Mouse (Mus musculus): ENCODE data around the gene Olfr586. TPM values are rescaled to one million over a fixed set of nuclear protein-coding genes. Genes with fewer than 3 reads are reported as not detected.

Olfr586 gene
- not detected for polyA plus RNA-seq (2014; fragmentation: Illumina TruSeq; extraction: RNeasy Lipid Tissue Mini Kit (QIAGEN cat#74804); ENCODE audit: low read depth, low replicate concordance)

DNA sequence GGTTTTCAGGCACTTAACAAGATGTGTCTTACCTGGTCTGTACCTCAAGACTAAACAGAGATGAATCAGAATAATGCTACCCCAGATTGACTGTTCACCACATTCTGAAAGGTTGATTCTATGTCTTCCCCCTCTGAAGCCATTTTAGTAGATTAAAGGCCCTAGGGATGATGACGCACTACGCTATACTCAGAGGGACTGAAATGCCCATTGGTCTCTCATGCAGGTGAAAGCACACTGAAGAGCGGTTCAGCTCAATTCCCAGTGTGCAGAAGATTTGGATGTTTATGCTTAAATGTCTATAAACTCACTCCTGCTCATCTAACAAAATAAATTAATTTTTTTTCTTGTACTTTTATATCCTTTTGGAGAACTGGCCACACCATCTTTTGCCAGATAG lies at the start of gene Olfr586:
Gene Olfr586 (minus strand): TSS at position 101 of the 400 bp plus-strand sequence.

DNA sequence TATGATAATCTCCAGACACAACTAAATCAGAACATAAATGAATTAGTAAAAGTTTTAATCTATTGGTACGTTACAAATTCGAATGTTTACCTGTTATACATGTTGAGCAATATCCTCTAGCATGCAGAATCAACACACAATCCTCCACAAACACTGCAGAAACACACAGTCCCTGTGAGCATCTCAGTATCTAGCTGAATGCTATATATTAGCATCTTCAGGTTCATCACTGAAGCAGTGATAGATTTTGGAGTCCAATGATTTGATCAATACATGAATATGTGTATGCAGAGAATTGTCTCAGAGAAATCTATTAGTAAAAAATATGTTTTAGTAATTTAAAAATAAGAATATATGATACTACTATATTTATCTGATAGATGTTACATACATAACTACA lies 30.8 kb upstream of the Olfr586 start, which contains the start of gene Olfr589:
Gene Olfr589 (minus strand): TSS at position 101 of the 400 bp plus-strand sequence.

DNA sequence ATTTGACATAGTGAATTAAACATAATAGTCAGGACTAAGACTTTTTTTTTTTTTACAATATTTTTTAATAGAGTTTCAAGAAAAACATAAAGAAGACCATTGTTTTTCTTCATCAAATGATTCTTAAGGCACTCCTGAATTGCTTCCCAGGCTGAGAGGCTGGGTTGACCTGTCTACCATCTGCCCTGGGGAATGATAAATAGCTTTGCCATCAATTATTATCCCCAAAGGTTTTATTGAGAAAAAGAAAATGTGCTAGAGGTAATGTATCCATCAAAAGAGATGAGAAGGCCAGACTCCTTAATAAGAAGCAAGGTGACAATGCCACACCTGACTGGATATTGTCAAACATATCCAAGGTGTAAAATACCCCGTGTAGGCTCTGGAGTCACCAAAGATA lies 15.1 kb upstream of the Olfr586 start, which contains the start of gene Olfr588-ps1:
Gene Olfr588-ps1 (plus strand): TSS at position 301 of the 400 bp plus-strand sequence.

DNA sequence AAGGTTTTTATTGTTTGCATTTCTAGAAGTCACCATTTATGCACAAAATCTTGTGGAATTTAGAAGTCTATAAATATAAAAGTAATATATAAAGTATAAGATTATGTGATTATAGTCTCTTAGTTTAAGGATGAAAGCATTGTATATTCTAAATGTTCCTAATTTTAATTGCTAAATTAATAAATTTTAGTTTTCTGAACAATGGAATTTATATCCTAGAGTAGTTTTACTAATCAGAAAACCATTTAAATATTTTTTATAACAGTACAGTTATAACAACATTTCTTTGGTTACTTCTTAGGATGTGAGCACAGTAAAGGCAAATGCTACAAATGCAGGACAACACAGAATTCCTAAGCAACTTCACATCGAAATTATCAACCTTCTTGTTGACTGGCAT lies 28.0 kb downstream of the Olfr586 start, which contains the start of gene Olfr585:
Gene Olfr585 (plus strand): TSS at position 301 of the 400 bp plus-strand sequence.

GRCm38 (mm10) chr7:103081585-103081984 lies 43.9 kb downstream of the Olfr586 start, which contains the start of gene Olfr584:
Gene Olfr584, plus strand, starts transcription at chr7:103081885.

Other genes starting within 250 kb of the Olfr586 start
- 0.24 TPM for gene Olfr568, start 248.5 kb downstream of the Olfr586 start, polyA plus RNA-seq (2014; fragmentation: Illumina TruSeq; extraction: RNeasy Lipid Tissue Mini Kit (QIAGEN cat#74804); ENCODE audit: low read depth, low replicate concordance)
- not detected for gene Olfr569, start 234.8 kb downstream of the Olfr586 start, polyA plus RNA-seq (2014; fragmentation: Illumina TruSeq; extraction: RNeasy Lipid Tissue Mini Kit (QIAGEN cat#74804); ENCODE audit: low read depth, low replicate concordance)
- not detected for gene Olfr570, start 231.1 kb downstream of the Olfr586 start, polyA plus RNA-seq (2014; fragmentation: Illumina TruSeq; extraction: RNeasy Lipid Tissue Mini Kit (QIAGEN cat#74804); ENCODE audit: low read depth, low replicate concordance)
- not detected for gene Olfr571, start 208.1 kb downstream of the Olfr586 start, polyA plus RNA-seq (2014; fragmentation: Illumina TruSeq; extraction: RNeasy Lipid Tissue Mini Kit (QIAGEN cat#74804); ENCODE audit: low read depth, low replicate concordance)
- not detected for gene Olfr572, start 201.2 kb downstream of the Olfr586 start, polyA plus RNA-seq (2014; fragmentation: Illumina TruSeq; extraction: RNeasy Lipid Tissue Mini Kit (QIAGEN cat#74804); ENCODE audit: low read depth, low replicate concordance)
- gene Olfr573-ps1, start 183.1 kb downstream of the Olfr586 start, polyA plus RNA-seq (2014; fragmentation: Illumina TruSeq; extraction: RNeasy Lipid Tissue Mini Kit (QIAGEN cat#74804); ENCODE audit: low read depth, low replicate concordance): not detected
- gene Olfr574, start 177.2 kb downstream of the Olfr586 start, polyA plus RNA-seq (2014; fragmentation: Illumina TruSeq; extraction: RNeasy Lipid Tissue Mini Kit (QIAGEN cat#74804); ENCODE audit: low read depth, low replicate concordance): not detected
- not detected for gene Olfr575, start 166.9 kb downstream of the Olfr586 start, polyA plus RNA-seq (2014; fragmentation: Illumina TruSeq; extraction: RNeasy Lipid Tissue Mini Kit (QIAGEN cat#74804); ENCODE audit: low read depth, low replicate concordance)
- not detected for gene Olfr576, start 163.0 kb downstream of the Olfr586 start, polyA plus RNA-seq (2014; fragmentation: Illumina TruSeq; extraction: RNeasy Lipid Tissue Mini Kit (QIAGEN cat#74804); ENCODE audit: low read depth, low replicate concordance)
- gene Olfr577, start 149.7 kb downstream of the Olfr586 start, polyA plus RNA-seq (2014; fragmentation: Illumina TruSeq; extraction: RNeasy Lipid Tissue Mini Kit (QIAGEN cat#74804); ENCODE audit: low read depth, low replicate concordance): not detected
- gene Olfr578, start 136.3 kb downstream of the Olfr586 start, polyA plus RNA-seq (2014; fragmentation: Illumina TruSeq; extraction: RNeasy Lipid Tissue Mini Kit (QIAGEN cat#74804); ENCODE audit: low read depth, low replicate concordance): not detected
- gene Olfr582, start 87.6 kb downstream of the Olfr586 start, polyA plus RNA-seq (2014; fragmentation: Illumina TruSeq; extraction: RNeasy Lipid Tissue Mini Kit (QIAGEN cat#74804); ENCODE audit: low read depth, low replicate concordance): not detected
- not detected for gene Olfr583, start 74.3 kb downstream of the Olfr586 start, polyA plus RNA-seq (2014; fragmentation: Illumina TruSeq; extraction: RNeasy Lipid Tissue Mini Kit (QIAGEN cat#74804); ENCODE audit: low read depth, low replicate concordance)
- gene Olfr584, start 43.8 kb downstream of the Olfr586 start, polyA plus RNA-seq (2014; fragmentation: Illumina TruSeq; extraction: RNeasy Lipid Tissue Mini Kit (QIAGEN cat#74804); ENCODE audit: low read depth, low replicate concordance): not detected
- gene Olfr585, start 27.9 kb downstream of the Olfr586 start, polyA plus RNA-seq (2014; fragmentation: Illumina TruSeq; extraction: RNeasy Lipid Tissue Mini Kit (QIAGEN cat#74804); ENCODE audit: low read depth, low replicate concordance): not detected
- gene Olfr588-ps1, start 15.2 kb upstream of the Olfr586 start, polyA plus RNA-seq (2014; fragmentation: Illumina TruSeq; extraction: RNeasy Lipid Tissue Mini Kit (QIAGEN cat#74804); ENCODE audit: low read depth, low replicate concordance): not detected
- gene Olfr589, start 30.7 kb upstream of the Olfr586 start, polyA plus RNA-seq (2014; fragmentation: Illumina TruSeq; extraction: RNeasy Lipid Tissue Mini Kit (QIAGEN cat#74804); ENCODE audit: low read depth, low replicate concordance): not detected
- not detected for gene Olfr591, start 52.7 kb upstream of the Olfr586 start, polyA plus RNA-seq (2014; fragmentation: Illumina TruSeq; extraction: RNeasy Lipid Tissue Mini Kit (QIAGEN cat#74804); ENCODE audit: low read depth, low replicate concordance)
- gene Olfr592, start 59.2 kb upstream of the Olfr586 start, polyA plus RNA-seq (2014; fragmentation: Illumina TruSeq; extraction: RNeasy Lipid Tissue Mini Kit (QIAGEN cat#74804); ENCODE audit: low read depth, low replicate concordance): not detected
- gene Olfr593, start 86.2 kb upstream of the Olfr586 start, polyA plus RNA-seq (2014; fragmentation: Illumina TruSeq; extraction: RNeasy Lipid Tissue Mini Kit (QIAGEN cat#74804); ENCODE audit: low read depth, low replicate concordance): not detected
- gene Olfr594, start 91.4 kb upstream of the Olfr586 start, polyA plus RNA-seq (2014; fragmentation: Illumina TruSeq; extraction: RNeasy Lipid Tissue Mini Kit (QIAGEN cat#74804); ENCODE audit: low read depth, low replicate concordance): not detected
- gene Usp17ld, start 126.9 kb upstream of the Olfr586 start, polyA plus RNA-seq (2014; fragmentation: Illumina TruSeq; extraction: RNeasy Lipid Tissue Mini Kit (QIAGEN cat#74804); ENCODE audit: low read depth, low replicate concordance): not detected
- gene Olfr596, start 180.0 kb upstream of the Olfr586 start, polyA plus RNA-seq (2014; fragmentation: Illumina TruSeq; extraction: RNeasy Lipid Tissue Mini Kit (QIAGEN cat#74804); ENCODE audit: low read depth, low replicate concordance): not detected
- gene Olfr597, start 190.7 kb upstream of the Olfr586 start, polyA plus RNA-seq (2014; fragmentation: Illumina TruSeq; extraction: RNeasy Lipid Tissue Mini Kit (QIAGEN cat#74804); ENCODE audit: low read depth, low replicate concordance): not detected
- not detected for gene Olfr598, start 197.9 kb upstream of the Olfr586 start, polyA plus RNA-seq (2014; fragmentation: Illumina TruSeq; extraction: RNeasy Lipid Tissue Mini Kit (QIAGEN cat#74804); ENCODE audit: low read depth, low replicate concordance)
- gene Olfr599, start 210.3 kb upstream of the Olfr586 start, polyA plus RNA-seq (2014; fragmentation: Illumina TruSeq; extraction: RNeasy Lipid Tissue Mini Kit (QIAGEN cat#74804); ENCODE audit: low read depth, low replicate concordance): not detected
- not detected for gene Olfr600, start 224.0 kb upstream of the Olfr586 start, polyA plus RNA-seq (2014; fragmentation: Illumina TruSeq; extraction: RNeasy Lipid Tissue Mini Kit (QIAGEN cat#74804); ENCODE audit: low read depth, low replicate concordance)
- gene Olfr601, start 237.0 kb upstream of the Olfr586 start, polyA plus RNA-seq (2014; fragmentation: Illumina TruSeq; extraction: RNeasy Lipid Tissue Mini Kit (QIAGEN cat#74804); ENCODE audit: low read depth, low replicate concordance): not detected